Mouse (Mus musculus): ENCODE measurements around the gene Esp38.
"Not testable (repeated sequence)": the region's sequence is repeated elsewhere in the genome, so short reads cannot be mapped to it uniquely, and the experiment has no call there.

The Esp38 gene

DNA sequence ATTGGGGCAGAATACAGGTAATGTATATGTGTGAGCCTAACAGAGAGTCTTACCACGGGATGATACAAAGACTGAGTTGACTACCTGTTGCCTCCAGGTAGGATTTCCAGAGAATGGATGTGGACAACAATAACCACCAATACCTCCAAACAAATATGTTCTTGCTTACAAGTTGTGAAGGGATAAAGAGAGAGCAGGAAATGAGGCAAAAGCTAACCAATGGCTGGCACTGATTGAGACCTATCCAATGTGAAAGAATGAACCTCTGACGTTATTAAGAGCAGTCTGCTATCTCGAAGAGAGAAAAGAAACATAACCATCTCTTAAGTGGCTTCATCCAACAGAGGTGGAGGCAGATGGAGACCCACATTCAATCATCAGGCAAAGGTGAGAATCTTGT, at the start of gene Esp38:
Gene Esp38, plus strand, starts transcription at position 301 of the 400 bp plus-strand sequence.
- DNase-seq (ENCODE audit: low spot score in 2 of 2) = no peak

GRCm38 (mm10) chr17:39902928-39903545, 47.3 kb upstream of the Esp38 start:
- DNase-seq (ENCODE audit: low spot score in 2 of 2) = not testable (repeated sequence)

Data from left cerebral cortex, adult 9 months (tissue).